Mouse (Mus musculus): ENCODE data around the gene Rpusd2. TPM values are rescaled to one million over a fixed set of nuclear protein-coding genes. Genes with fewer than 3 reads are reported as not detected.
A peak's percentile ranks its signal among the peaks of the same experiment; 100 is the strongest.

The Rpusd2 gene
- 5.5 and 6.2 TPM in 2 replicates for polyA plus RNA-seq (2012; rRNA removed)

GRCm38 (mm10) chr2:119034656-119035396, at the start of gene Rpusd2:
Gene Rpusd2 (plus strand): TSS chr2:119034790.
- under 1% methylated on average over 49 of the region's 49 CpGs for WGBS
- Histone ChIP-seq H3K27me3 (ENCODE audit: control insufficient read depth, insufficient read depth, low read length) (no peaks in the 10 kb centered on the region), H3K4me3 (replicated peaks; ENCODE audit: insufficient read depth, low read depth, low read length) (peak within 1 kb of the TSS; percentile 62), H3K4me1 (ENCODE audit: control insufficient read depth, insufficient read depth, low read length) (no peaks in the 10 kb centered on the region), H3K27ac (ENCODE audit: insufficient read depth, low read length) (0 out of 2 replicates have a peak within 1 kb of the TSS, but pooled peaks have one; percentile 12)
- DNase-seq = peak; percentile 91 to 93
- TF ChIP-seq CTCF (IDR thresholded peaks at IDR 0.05; ENCODE audit: borderline replicate concordance, insufficient read depth, low read depth, low read length) (no peak; the same call in 1 of the 2 replicates), POLR2A (IDR thresholded peaks at IDR 0.05; ENCODE audit: borderline replicate concordance, insufficient read depth, low read length) (peak; percentile 71)

- H3K27me3 ChIP-seq (ENCODE audit: control insufficient read depth, insufficient read depth, low read length) = no peaks in the 10 kb centered on the region; the same call in 1 of the 2 replicates
- no peak for DNase-seq
- TF ChIP-seq CTCF (IDR thresholded peaks at IDR 0.05; ENCODE audit: borderline replicate concordance, insufficient read depth, low read depth, low read length) = no peak
- TF ChIP-seq POLR2A (IDR thresholded peaks at IDR 0.05; ENCODE audit: borderline replicate concordance, insufficient read depth, low read length) = no peak
- H3K27ac ChIP-seq (ENCODE audit: insufficient read depth, low read length) = no peak overlapping the region
- WGBS = 69% methylated on average over 5 of the region's 5 CpGs
- H3K4me3 ChIP-seq (replicated peaks; ENCODE audit: insufficient read depth, low read depth, low read length) = no peak overlapping the region
- no peaks in the 10 kb centered on the region for H3K4me1 ChIP-seq (ENCODE audit: control insufficient read depth, insufficient read depth, low read length)
Measured at GRCm38 (mm10) chr2:118995490-118995889, 39.1 kb upstream of the Rpusd2 start.

- H3K4me3 ChIP-seq (replicated peaks; ENCODE audit: insufficient read depth, low read depth, low read length) = no peak overlapping the region
- no peak for DNase-seq
- no peaks in the 10 kb centered on the region; the same call in 1 of the 2 replicates for H3K27me3 ChIP-seq (ENCODE audit: control insufficient read depth, insufficient read depth, low read length)
- TF ChIP-seq CTCF (IDR thresholded peaks at IDR 0.05; ENCODE audit: borderline replicate concordance, insufficient read depth, low read depth, low read length) (no peak), POLR2A (IDR thresholded peaks at IDR 0.05; ENCODE audit: borderline replicate concordance, insufficient read depth, low read length) (no peak)
- H3K27ac ChIP-seq (ENCODE audit: insufficient read depth, low read length) = no peak overlapping the region
- 35% methylated on average over 16 of the region's 16 CpGs for WGBS
- no peaks in the 10 kb centered on the region for H3K4me1 ChIP-seq (ENCODE audit: control insufficient read depth, insufficient read depth, low read length)
Measured at GRCm38 (mm10) chr2:118995919-118996797, 38.4 kb upstream of the Rpusd2 start.

GRCm38 (mm10) chr2:118996798-118997105, 37.8 kb upstream of the Rpusd2 start:
- no peak for DNase-seq
- TF ChIP-seq CTCF (IDR thresholded peaks at IDR 0.05; ENCODE audit: borderline replicate concordance, insufficient read depth, low read depth, low read length) = no peak
- no peaks in the 10 kb centered on the region for H3K4me1 ChIP-seq (ENCODE audit: control insufficient read depth, insufficient read depth, low read length)

GRCm38 (mm10) chr2:118998115-118998866, 36.3 kb upstream of the Rpusd2 start:
- H3K4me1 ChIP-seq (ENCODE audit: control insufficient read depth, insufficient read depth, low read length) = no peaks in the 10 kb centered on the region
- WGBS = 84% methylated on average over 6 of the region's 6 CpGs
- no peaks in the 10 kb centered on the region; the same call in 1 of the 2 replicates for H3K27me3 ChIP-seq (ENCODE audit: control insufficient read depth, insufficient read depth, low read length)
- TF ChIP-seq POLR2A (IDR thresholded peaks at IDR 0.05; ENCODE audit: borderline replicate concordance, insufficient read depth, low read length) (no peak), CTCF (IDR thresholded peaks at IDR 0.05; ENCODE audit: borderline replicate concordance, insufficient read depth, low read depth, low read length) (no peak)
- no peak for DNase-seq
- no peak overlapping the region for H3K27ac ChIP-seq (ENCODE audit: insufficient read depth, low read length)
- no peak overlapping the region for H3K4me3 ChIP-seq (replicated peaks; ENCODE audit: insufficient read depth, low read depth, low read length)

More at GRCm38 (mm10) chr2:118996798-118997105, 37.8 kb upstream of the Rpusd2 start:
- WGBS = 37% methylated on average over 1 of the region's 1 CpGs
- H3K27ac ChIP-seq (ENCODE audit: insufficient read depth, low read length) = no peak overlapping the region
- no peaks in the 10 kb centered on the region; the same call in 1 of the 2 replicates for H3K27me3 ChIP-seq (ENCODE audit: control insufficient read depth, insufficient read depth, low read length)
- H3K4me3 ChIP-seq (replicated peaks; ENCODE audit: insufficient read depth, low read depth, low read length) = no peak overlapping the region

GRCm38 (mm10) chr2:118999025-118999639, 35.5 kb upstream of the Rpusd2 start:
- DNase-seq = no peak
- no peaks in the 10 kb centered on the region; the same call in 1 of the 2 replicates for H3K27me3 ChIP-seq (ENCODE audit: control insufficient read depth, insufficient read depth, low read length)
- H3K4me1 ChIP-seq (ENCODE audit: control insufficient read depth, insufficient read depth, low read length) = no peaks in the 10 kb centered on the region
- H3K27ac ChIP-seq (ENCODE audit: insufficient read depth, low read length) = no peak overlapping the region
- TF ChIP-seq POLR2A (IDR thresholded peaks at IDR 0.05; ENCODE audit: borderline replicate concordance, insufficient read depth, low read length) (no peak), CTCF (IDR thresholded peaks at IDR 0.05; ENCODE audit: borderline replicate concordance, insufficient read depth, low read depth, low read length) (no peak)
- no peak overlapping the region for H3K4me3 ChIP-seq (replicated peaks; ENCODE audit: insufficient read depth, low read depth, low read length)
- WGBS = 52% methylated on average over 3 of the region's 3 CpGs

- no peaks in the 10 kb centered on the region for H3K27me3 ChIP-seq (ENCODE audit: control insufficient read depth, insufficient read depth, low read length)
- peak overlapping the region; percentile 46; the same call in 1 of the 2 replicates for H3K27ac ChIP-seq (ENCODE audit: insufficient read depth, low read length)
- WGBS = 24% methylated on average over 7 of the region's 7 CpGs
- H3K4me3 ChIP-seq (replicated peaks; ENCODE audit: insufficient read depth, low read depth, low read length) = no peak overlapping the region
- peak; percentile 45 to 67 for DNase-seq
- no peak for TF ChIP-seq CTCF (IDR thresholded peaks at IDR 0.05; ENCODE audit: borderline replicate concordance, insufficient read depth, low read depth, low read length)
- TF ChIP-seq POLR2A (IDR thresholded peaks at IDR 0.05; ENCODE audit: borderline replicate concordance, insufficient read depth, low read length) = no peak
- H3K4me1 ChIP-seq (ENCODE audit: control insufficient read depth, insufficient read depth, low read length) = peaks cover 13% of the 10 kb centered on the region
Measured at GRCm38 (mm10) chr2:119006886-119007285, 27.7 kb upstream of the Rpusd2 start.
